Mouse (Mus musculus): ENCODE data around the gene Trip10. TPM values are rescaled to one million over a fixed set of nuclear protein-coding genes. Genes with fewer than 3 reads are reported as not detected.

The Trip10 gene
- total RNA-seq (2012; rRNA removed) (22.9 and 25.2 TPM in 2 replicates), total RNA-seq (2014; rRNA removed) (21.5 and 22.1 TPM in 2 replicates), polyA plus RNA-seq (2012; ENCODE audit: insufficient read length, low read depth) (40.0 and 44.6 TPM in 2 replicates)

- Histone ChIP-seq H3K79me2 (replicated peaks; ENCODE audit: control insufficient read depth, extremely low read depth, insufficient read depth, poor library complexity, severe bottlenecking) (no peaks in the 10 kb centered on the region; the same call in 1 of the 2 replicates), H3K27ac (ENCODE audit: insufficient read depth, low read depth) (peak within 1 kb of the TSS; percentile 85), H3K9me3 (replicated peaks; ENCODE audit: low read length) (no peaks in the 10 kb centered on the region), H3K4me3 (replicated peaks in 1 of 3; ENCODE audit: low read depth in 2 of 3, low read length in 2 of 3, poor library complexity in 1 of 3) (peak within 1 kb of the TSS; percentile 77 to 96 (median 87)), H3K4me1 (ENCODE audit: control insufficient read depth in 1 of 2, insufficient read depth in 2 of 2) (peaks cover 16 to 43% of the 10 kb centered on the region in 2 experiments), H3K9ac (ENCODE audit: insufficient read depth, low read depth) (peak within 1 kb of the TSS; percentile 53), H3K27me3 (replicated peaks) (no peaks in the 10 kb centered on the region), H3K36me3 (replicated peaks in 1 of 2; ENCODE audit: control insufficient read depth in 1 of 2, insufficient read depth in 1 of 2, low read length in 1 of 2) (peaks cover 25 to 49% of the 10 kb centered on the region in 2 experiments), H3K4me2 (ENCODE audit: insufficient read depth, low read depth, poor library complexity, severe bottlenecking) (peak within 1 kb of the TSS; percentile 98)
- DNase-seq (ENCODE audit: extremely low read depth) = peak; percentile 89
- dilution Hi-C loops (cut with MboI; ENCODE audit: extremely low pct_ligation_motif_present, extremely low pct_unique_long_range_greater_than_20kb, low sequenced_read_pairs) (no loop called here), in situ Hi-C loops (cut with MboI; ENCODE audit: low pct_ligation_motif_present, low pct_unique_long_range_greater_than_20kb, low sequenced_read_pairs) (loop anchor here (10.0 kb wide), 1 partner anchor 85 kb away; no protein-coding TSS in a partner anchor)
- TF ChIP-seq MAX (IDR thresholded peaks at IDR 0.05; ENCODE audit: low read length) (peak; percentile 50; the same call in 1 of the 2 replicates), SIN3A (IDR thresholded peaks at IDR 0.05; ENCODE audit: low read length) (peak; percentile 77), ELF1 (IDR thresholded peaks at IDR 0.05; ENCODE audit: low read depth, low read length) (no peak), EP300 (IDR thresholded peaks at IDR 0.05; ENCODE audit: low read length) (no peak), CHD2 (IDR thresholded peaks at IDR 0.05; ENCODE audit: low read length) (peak; percentile 50), KAT2A (IDR thresholded peaks at IDR 0.05; ENCODE audit: insufficient replicate concordance, low read length) (no peak), POLR2AphosphoS2 (IDR thresholded peaks at IDR 0.05; ENCODE audit: low read depth, low read length) (no peak), RAD21 (IDR thresholded peaks at IDR 0.05; ENCODE audit: low read depth, low read length) (peak; percentile 40), IRF4 (IDR thresholded peaks at IDR 0.05; ENCODE audit: low read depth, low read length) (no peak), JUN (IDR thresholded peaks at IDR 0.05; ENCODE audit: insufficient read depth, low read depth, low read length) (no peak), ZC3H11A (IDR thresholded peaks at IDR 0.05; ENCODE audit: low read depth, low read length) (no peak), GABPA (IDR thresholded peaks at IDR 0.05; ENCODE audit: insufficient replicate concordance, low read depth, low read length) (no peak), MAZ (IDR thresholded peaks at IDR 0.05; ENCODE audit: low read depth, low read length) (peak; percentile 73; the same call in 1 of the 2 replicates), MAFK (IDR thresholded peaks at IDR 0.05; ENCODE audit: insufficient replicate concordance, low read length) (no peak), MYC (IDR thresholded peaks at IDR 0.05; ENCODE audit: low read depth, low read length) (peak; percentile 69), UBTF (IDR thresholded peaks at IDR 0.05; ENCODE audit: low read depth, low read length) (no peak), NELFE (IDR thresholded peaks at IDR 0.05; ENCODE audit: low read depth, low read length) (peak; percentile 44; the same call in 1 of the 2 replicates), ZKSCAN1 (IDR thresholded peaks at IDR 0.05; ENCODE audit: borderline replicate concordance, low read depth, low read length) (no peak), TBP (conservative IDR thresholded peaks at IDR 0.05; ENCODE audit: low read depth, low read length) (no peak), E2F4 (IDR thresholded peaks at IDR 0.05; ENCODE audit: insufficient replicate concordance, low read depth, low read length) (no peak), MEF2A (IDR thresholded peaks at IDR 0.05; ENCODE audit: borderline replicate concordance, low read depth, low read length) (0 out of 2 replicates have a peak, but pooled peaks have one; percentile 36), SMC3 (IDR thresholded peaks at IDR 0.05; ENCODE audit: low read depth, low read length) (peak; percentile 48), MXI1 (IDR thresholded peaks at IDR 0.05; ENCODE audit: low read depth, low read length) (peak; percentile 70), ZMIZ1 (IDR thresholded peaks at IDR 0.05; ENCODE audit: low read depth, low read length) (no peak), USF2 (conservative IDR thresholded peaks at IDR 0.05; ENCODE audit: low read depth, low read length) (no peak), USF1 (IDR thresholded peaks at IDR 0.05; ENCODE audit: low read depth, low read length) (peak; percentile 31; the same call in 1 of the 2 replicates), POLR2A (IDR thresholded peaks at IDR 0.05; ENCODE audit: low read depth, low read length) (peak; percentile 68), TCF12 (IDR thresholded peaks at IDR 0.05; ENCODE audit: low read depth, low read length) (peak; percentile 54; the same call in 1 of the 2 replicates), PAX5 (IDR thresholded peaks at IDR 0.05; ENCODE audit: low read length) (no peak), ZNF384 (IDR thresholded peaks at IDR 0.05; ENCODE audit: low read depth, low read length) (no peak), JUND (conservative IDR thresholded peaks at IDR 0.05; ENCODE audit: low read depth, low read length) (no peak), NRF1 (IDR thresholded peaks at IDR 0.05; ENCODE audit: low read depth, low read length) (no peak), RCOR1 (conservative IDR thresholded peaks at IDR 0.05; ENCODE audit: low read depth, low read length) (no peak), BHLHE40 (IDR thresholded peaks at IDR 0.05; ENCODE audit: low read depth, low read length) (no peak), CHD1 (IDR thresholded peaks at IDR 0.05; ENCODE audit: low read depth, low read length) (no peak), CTCF (conservative IDR thresholded peaks at IDR 0.05 in 1 of 2, IDR thresholded peaks at IDR 0.05 in 1 of 2; ENCODE audit: low read depth in 2 of 2, low read length in 2 of 2) (peak in 1 of 2 experiments; percentile 49; a peak in 2 of 4 replicates), HCFC1 (IDR thresholded peaks at IDR 0.05; ENCODE audit: low read depth, low read length) (0 out of 2 replicates have a peak, but pooled peaks have one; percentile 4)
Observed at GRCm38 (mm10) chr17:57249186-57250181, at the start of gene Trip10. Gene Trip10 (plus strand): TSS chr17:57249455.
